Mouse (Mus musculus): ENCODE data around the gene Gm12355.
A peak's percentile ranks its signal among the peaks of the same experiment; 100 is the strongest.
"Not testable (repeated sequence)": the region's sequence is repeated elsewhere in the genome, so short reads cannot be mapped to it uniquely, and the experiment has no call there.

Gm12355 gene

GRCm38 (mm10) chr11:98625611-98626410, at the start of gene Gm12355, which contains the start of gene Gsdma3:
Gm12355 (minus strand) TSS chr11:98625661.
Gsdma3 (plus strand) TSS chr11:98626360.
- no peak for DNase-seq

- DNase-seq: peak; percentile 61
These were observed 47.7 kb upstream of the Gm12355 start for GRCm38 (mm10) chr11:98673136-98673535.

GRCm38 (mm10) chr11:98672482-98672881, 47.0 kb upstream of the Gm12355 start:
- DNase-seq: no peak

GRCm38 (mm10) chr11:98671857-98672256, 46.4 kb upstream of the Gm12355 start:
- no peak for DNase-seq

GRCm38 (mm10) chr11:98671284-98671815, 45.9 kb upstream of the Gm12355 start:
- no peak for DNase-seq

GRCm38 (mm10) chr11:98668984-98669383, 43.5 kb upstream of the Gm12355 start:
- no peak for DNase-seq

- no peak for DNase-seq
These were observed 38.6 kb upstream of the Gm12355 start, which contains the start of gene Gsdma for GRCm38 (mm10) chr11:98664091-98664490. Gsdma (plus strand) TSS chr11:98664351.

GRCm38 (mm10) chr11:98660517-98660916, 35.1 kb upstream of the Gm12355 start:
- DNase-seq: peak; percentile 7

GRCm38 (mm10) chr11:98655076-98655475, 29.6 kb upstream of the Gm12355 start:
- DNase-seq: peak; percentile 65

GRCm38 (mm10) chr11:98646459-98646858, 21.0 kb upstream of the Gm12355 start, which contains the start of gene Gsdma2:
Gsdma2 (plus strand) TSS chr11:98646759.
- DNase-seq: no peak

GRCm38 (mm10) chr11:98645946-98646345, 20.5 kb upstream of the Gm12355 start:
- DNase-seq: peak; percentile 14

GRCm38 (mm10) chr11:98644757-98645156, 19.3 kb upstream of the Gm12355 start:
- DNase-seq: no peak

GRCm38 (mm10) chr11:98640091-98640490, 14.6 kb upstream of the Gm12355 start:
- no peak for DNase-seq

GRCm38 (mm10) chr11:98637501-98637900, 12.0 kb upstream of the Gm12355 start:
- DNase-seq: no peak

GRCm38 (mm10) chr11:98635312-98635970, 10.0 kb upstream of the Gm12355 start:
- DNase-seq: peak; percentile 28

- no peak for DNase-seq
These were observed 5.2 kb upstream of the Gm12355 start for GRCm38 (mm10) chr11:98630646-98631045.

- no peak for DNase-seq
These were observed 3.2 kb upstream of the Gm12355 start for GRCm38 (mm10) chr11:98628706-98629105.

GRCm38 (mm10) chr11:98624381-98624780, 1.1 kb downstream of the Gm12355 start:
- DNase-seq: not testable (repeated sequence)

GRCm38 (mm10) chr11:98623981-98624380, 1.5 kb downstream of the Gm12355 start:
- not testable (repeated sequence) for DNase-seq

- no peak for DNase-seq
These were observed 4.7 kb downstream of the Gm12355 start for GRCm38 (mm10) chr11:98620791-98621190.

GRCm38 (mm10) chr11:98606763-98607162, 18.7 kb downstream of the Gm12355 start:
- no peak for DNase-seq

GRCm38 (mm10) chr11:98604911-98605310, 20.6 kb downstream of the Gm12355 start:
- DNase-seq: not testable (repeated sequence)

GRCm38 (mm10) chr11:98603953-98604352, 21.5 kb downstream of the Gm12355 start:
- no peak for DNase-seq

Data from kidney, adult 18-20 months (tissue).